Mouse (Mus musculus) limb, embryonic 12.5 days (tissue): ENCODE data around the gene Mcoln1. TPM values are rescaled to one million over a fixed set of nuclear protein-coding genes. Genes with fewer than 3 reads are reported as not detected.

Source experiments
- ATAC-seq: fragments of 200-750 bp; cut with Nextera tagmentation; 2 replicates; pipeline ENCODE4 v1.8.0; 2017; ENCODE audit warnings: low read depth, moderate TSS enrichment; ENCODE audit not compliant: insufficient number of reproducible peaks, insufficient read depth, low FRiP score, low TSS enrichment
- H3K27ac ChIP-seq: fragments of 300-500 bp; sonication (generic); 2 replicates; pipeline ENCODE4 v1.5.1; 2016; ENCODE audit warnings: mild to moderate bottlenecking, moderate library complexity
- H3K27me3 ChIP-seq: fragments of 300-500 bp; sonication (generic); 2 replicates; pipeline ENCODE4 v1.6.1; 2016; ENCODE audit warnings: mild to moderate bottlenecking, moderate library complexity
- H3K36me3 ChIP-seq: fragments of 300-500 bp; sonication (generic); 2 replicates; pipeline ENCODE4 v1.6.1; 2016; ENCODE audit warnings: mild to moderate bottlenecking, moderate library complexity
- H3K4me1 ChIP-seq: fragments of 300-500 bp; sonication (generic); replicated peaks from 2 replicates; pipeline ENCODE4 v1.6.1; 2016
- H3K4me2 ChIP-seq: fragments of 300-500 bp; sonication (generic); 2 replicates; pipeline ENCODE4 v1.6.1; 2016; ENCODE audit warnings: mild to moderate bottlenecking, moderate library complexity
- H3K4me3 ChIP-seq: fragments of 300-500 bp; sonication (generic); replicated peaks from 2 replicates; pipeline ENCODE4 v1.5.1; 2016; ENCODE audit warnings: mild to moderate bottlenecking
- H3K9ac ChIP-seq: fragments of 300-500 bp; sonication (generic); replicated peaks from 2 replicates; pipeline ENCODE4 v1.6.1; 2016; ENCODE audit warnings: mild to moderate bottlenecking, moderate library complexity
- H3K9me3 ChIP-seq: fragments of 300-500 bp; sonication (generic); 2 replicates; pipeline ENCODE4 v1.6.1; 2016; ENCODE audit warnings: mild to moderate bottlenecking, moderate library complexity
- WGBS: fragments of 180-500 bp; shearing (Covaris S2); methylation state at CpG from one replicate; pipeline ENCODE4 v1.1.7; 2016; 5-methylcytosine and 5-hydroxymethylcytosine counted together
- polyA plus RNA-seq: library from polyadenylated mRNA; unstranded; fragments of >200 nt; fragmentation: Nextera tagmentation; extraction: Ambion mirVana; gene quantifications from 2 replicates; pipeline ENCODE4 v1.2.1, GENCODE M21; 2016

Mcoln1 gene
- 52.9 and 59.4 TPM in 2 replicates for polyA plus RNA-seq

GRCm38 (mm10) chr8:3500235-3501090, at the start of gene Mcoln1:
Mcoln1 (plus strand) TSS chr8:3500457.
- under 1% methylated on average over 70 of the region's 70 CpGs for WGBS

DNA sequence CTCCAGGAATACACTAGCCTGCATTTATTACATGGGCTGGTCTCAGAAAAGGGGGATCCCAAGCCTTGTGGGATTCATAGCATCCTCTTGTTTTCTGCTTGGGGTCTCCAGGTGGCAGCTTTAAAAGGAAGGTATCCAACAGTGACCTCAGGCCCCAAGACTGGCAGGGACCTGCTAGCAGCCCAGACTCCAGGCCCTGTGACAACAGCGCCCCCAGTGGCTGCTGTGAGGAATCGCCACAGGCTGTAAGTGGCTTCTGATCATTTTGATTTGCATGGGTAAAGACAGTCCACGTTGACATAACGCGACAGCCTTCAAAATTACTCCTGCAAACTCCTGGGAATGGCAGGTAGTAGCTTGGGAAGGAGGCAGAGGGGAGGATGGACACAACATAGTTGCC, 49.6 kb upstream of the Mcoln1 start:
- no peak for ATAC-seq
- 36% methylated on average over 5 of the region's 5 CpGs for WGBS
- H3K27me3 ChIP-seq, result no peaks in the 10 kb centered on the region
- H3K9ac ChIP-seq, result no peak overlapping the region
- no peak overlapping the region for H3K4me3 ChIP-seq
- peaks cover 94% of the 10 kb centered on the region for H3K36me3 ChIP-seq
- no peaks in the 10 kb centered on the region for H3K9me3 ChIP-seq
- no peak overlapping the region for H3K4me2 ChIP-seq
- no peak overlapping the region for H3K27ac ChIP-seq
- no peaks in the 10 kb centered on the region for H3K4me1 ChIP-seq

More at GRCm38 (mm10) chr8:3500235-3501090, at the start of gene Mcoln1:
- peaks cover 11% of the 10 kb centered on the region for H3K4me1 ChIP-seq
- ATAC-seq, result peak; percentile 80
- H3K9me3 ChIP-seq, result peaks cover 12% of the 10 kb centered on the region
- peak within 1 kb of the TSS; percentile 77 for H3K4me3 ChIP-seq
- H3K27me3 ChIP-seq, result no peaks in the 10 kb centered on the region
- H3K36me3 ChIP-seq, result peaks cover 41% of the 10 kb centered on the region
- H3K9ac ChIP-seq, result peak within 1 kb of the TSS; percentile 80
- H3K4me2 ChIP-seq, result peak within 1 kb of the TSS; percentile 80
- peak within 1 kb of the TSS; percentile 94 for H3K27ac ChIP-seq

- H3K9ac ChIP-seq, result no peak overlapping the region
- H3K36me3 ChIP-seq, result peaks cover 98% of the 10 kb centered on the region
These were observed 48.3 kb upstream of the Mcoln1 start for GRCm38 (mm10) chr8:3451992-3452391.

DNA sequence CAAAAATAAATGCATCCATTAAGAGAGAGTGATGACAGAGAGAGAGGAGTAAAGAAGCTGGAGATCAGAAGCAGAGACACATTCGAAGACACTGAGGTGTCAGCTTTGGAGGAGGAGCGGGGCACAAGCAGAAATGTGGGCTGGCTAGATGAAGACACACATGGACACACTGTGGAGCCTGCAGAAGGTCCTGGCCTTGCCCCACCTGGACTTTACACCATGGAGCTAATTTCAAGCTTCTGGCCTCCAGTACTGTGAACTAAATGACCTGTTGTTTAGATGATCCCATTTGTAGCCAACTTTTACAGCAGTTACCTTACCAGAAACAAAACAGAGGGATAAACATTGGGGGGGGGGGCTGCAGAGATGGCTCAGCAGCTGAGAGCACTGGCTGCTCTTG, 37.0 kb upstream of the Mcoln1 start:
- 81% methylated on average over 2 of the region's 2 CpGs for WGBS
- H3K27ac ChIP-seq, result no peak overlapping the region
- no peak for ATAC-seq
- H3K36me3 ChIP-seq, result peaks cover 10% of the 10 kb centered on the region; the same call in 1 of the 2 replicates
- peaks cover 8% of the 10 kb centered on the region; the same call in 1 of the 2 replicates for H3K4me1 ChIP-seq
- H3K9me3 ChIP-seq, result no peaks in the 10 kb centered on the region
- H3K27me3 ChIP-seq, result no peaks in the 10 kb centered on the region
- no peak overlapping the region for H3K4me2 ChIP-seq
- H3K9ac ChIP-seq, result no peak overlapping the region
- no peak overlapping the region for H3K4me3 ChIP-seq

More at GRCm38 (mm10) chr8:3451992-3452391, 48.3 kb upstream of the Mcoln1 start:
- Histone ChIP-seq H3K4me3 (no peak overlapping the region), H3K27me3 (no peaks in the 10 kb centered on the region), H3K9me3 (no peaks in the 10 kb centered on the region), H3K27ac (no peak overlapping the region), H3K4me2 (no peak overlapping the region), H3K4me1 (no peaks in the 10 kb centered on the region)
- WGBS, result 96% methylated on average over 25 of the region's 25 CpGs
- ATAC-seq, result no peak

DNA sequence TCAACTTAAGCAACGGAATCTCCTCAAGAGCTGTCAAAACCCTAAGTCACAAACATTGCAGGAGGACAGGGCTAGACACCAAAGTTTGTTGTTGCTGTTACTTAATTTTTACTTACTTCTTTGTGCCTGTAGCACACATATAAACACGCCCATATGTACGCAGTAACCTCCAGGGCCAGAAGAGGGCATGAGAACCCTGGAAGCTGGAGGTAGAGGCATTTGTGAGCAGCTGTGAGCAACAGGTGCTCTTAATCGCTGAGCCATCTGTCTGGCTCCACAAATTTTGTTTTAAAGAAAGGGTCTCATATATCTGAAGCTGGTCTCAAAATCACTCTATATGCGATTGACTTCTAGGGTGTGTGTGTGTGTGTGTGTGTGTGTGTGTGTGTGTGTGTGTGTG, 35.9 kb upstream of the Mcoln1 start:
- H3K4me3 ChIP-seq, result no peak overlapping the region
- H3K4me2 ChIP-seq, result no peak overlapping the region
- peak; percentile 48; the same call in 1 of the 2 replicates for ATAC-seq
- H3K4me1 ChIP-seq, result peaks cover 8% of the 10 kb centered on the region; the same call in 1 of the 2 replicates
- no peaks in the 10 kb centered on the region for H3K27me3 ChIP-seq
- WGBS, result 49% methylated on average over 5 of the region's 5 CpGs
- H3K9me3 ChIP-seq, result no peaks in the 10 kb centered on the region
- no peak overlapping the region for H3K27ac ChIP-seq
- no peaks in the 10 kb centered on the region; the same call in 1 of the 2 replicates for H3K36me3 ChIP-seq
- H3K9ac ChIP-seq, result no peak overlapping the region

- ATAC-seq, result peak; percentile 81
- peaks cover 10% of the 10 kb centered on the region; the same call in 1 of the 2 replicates for H3K4me1 ChIP-seq
- no peaks in the 10 kb centered on the region for H3K36me3 ChIP-seq
- H3K27me3 ChIP-seq, result no peaks in the 10 kb centered on the region
- peak within 1 kb of the TSS; percentile 50 for H3K4me3 ChIP-seq
- no peaks in the 10 kb centered on the region for H3K9me3 ChIP-seq
- peak within 1 kb of the TSS; percentile 58 for H3K4me2 ChIP-seq
- peak within 1 kb of the TSS; percentile 69 for H3K9ac ChIP-seq
- WGBS, result 8% methylated on average over 32 of the region's 32 CpGs
- peak within 1 kb of the TSS; percentile 84 for H3K27ac ChIP-seq
These were observed 33.0 kb upstream of the Mcoln1 start, which contains the start of gene Pex11g for GRCm38 (mm10) chr8:3467006-3467885. Pex11g (minus strand) TSS chr8:3467680.

DNA sequence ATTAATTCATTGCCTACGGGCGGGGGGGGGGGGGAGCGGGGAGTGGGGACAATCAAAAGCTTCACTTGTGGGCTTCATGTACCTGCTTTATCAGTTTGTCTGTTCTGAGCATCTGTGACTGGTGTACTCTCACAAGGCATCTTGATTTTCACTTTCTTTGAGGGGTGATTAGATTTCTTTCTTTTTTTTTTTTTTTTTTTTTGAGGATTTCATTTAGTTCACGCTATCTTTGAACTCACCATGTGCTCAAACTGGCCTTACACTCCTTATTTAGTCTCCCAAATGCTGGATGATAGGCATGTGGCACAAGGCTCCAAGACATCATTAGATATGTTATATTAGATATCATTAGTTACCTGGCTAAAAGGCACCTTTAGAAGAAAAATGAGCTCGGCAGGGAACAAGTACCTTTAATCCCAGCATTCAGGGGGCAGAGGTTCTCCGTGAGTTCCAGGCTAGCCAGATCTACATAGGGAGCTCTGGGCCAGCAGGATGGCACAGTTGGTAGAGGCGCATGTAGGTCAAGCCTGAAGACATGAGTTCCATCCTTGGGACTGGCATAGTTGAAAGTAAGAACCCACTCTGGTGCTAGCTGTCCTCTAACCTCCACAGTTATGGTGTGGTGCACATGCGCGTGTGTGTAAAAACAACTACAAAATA, 32.2 kb upstream of the Mcoln1 start:
- Histone ChIP-seq H3K27me3 (no peaks in the 10 kb centered on the region), H3K9ac (peak overlapping the region; percentile 69), H3K27ac (peak overlapping the region; percentile 84), H3K4me1 (peaks cover 10% of the 10 kb centered on the region; the same call in 1 of the 2 replicates), H3K9me3 (no peaks in the 10 kb centered on the region), H3K4me2 (peak overlapping the region; percentile 58), H3K36me3 (no peaks in the 10 kb centered on the region), H3K4me3 (peak overlapping the region; percentile 50)
- ATAC-seq, result no peak
- WGBS, result 55% methylated on average over 9 of the region's 9 CpGs

DNA sequence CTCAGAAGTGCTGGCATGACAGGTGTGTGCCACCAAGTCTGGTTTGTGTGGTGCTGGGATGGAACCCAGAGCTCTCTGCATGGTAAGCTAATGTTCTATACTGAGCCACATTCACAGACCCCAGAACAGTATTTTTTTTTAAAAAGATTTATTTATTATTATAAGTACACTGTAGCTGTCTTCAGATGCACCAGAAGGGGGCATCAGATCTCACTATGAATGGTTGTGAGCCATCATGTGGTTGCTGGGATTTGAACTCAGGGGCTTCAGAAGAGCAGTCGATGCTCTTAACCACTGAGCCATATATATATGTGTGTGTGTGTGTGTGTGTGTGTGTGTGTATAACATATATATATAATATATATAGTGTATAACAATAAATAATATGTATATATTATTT, 31.4 kb upstream of the Mcoln1 start:
- peaks cover 10% of the 10 kb centered on the region; the same call in 1 of the 2 replicates for H3K4me1 ChIP-seq
- ATAC-seq, result no peak
- H3K9ac ChIP-seq, result no peak overlapping the region
- WGBS, result 83% methylated on average over 1 of the region's 1 CpGs
- no peaks in the 10 kb centered on the region for H3K36me3 ChIP-seq
- no peak overlapping the region for H3K4me3 ChIP-seq
- H3K27me3 ChIP-seq, result no peaks in the 10 kb centered on the region
- H3K9me3 ChIP-seq, result no peaks in the 10 kb centered on the region
- H3K4me2 ChIP-seq, result no peak overlapping the region
- no peak overlapping the region for H3K27ac ChIP-seq

- Histone ChIP-seq H3K4me3 (no peak within 1 kb of the TSS), H3K27ac (no peak within 1 kb of the TSS), H3K4me1 (peaks cover 10% of the 10 kb centered on the region; the same call in 1 of the 2 replicates), H3K36me3 (no peaks in the 10 kb centered on the region), H3K9me3 (no peaks in the 10 kb centered on the region), H3K9ac (no peak within 1 kb of the TSS), H3K27me3 (peaks cover 5% of the 10 kb centered on the region), H3K4me2 (no peak within 1 kb of the TSS)
- ATAC-seq, result no peak
These were observed 29.7 kb upstream of the Mcoln1 start, which contains the start of gene Tex45 for GRCm38 (mm10) chr8:3470562-3470961. Tex45 (plus strand) TSS chr8:3470862.

GRCm38 (mm10) chr8:3475715-3476429, 24.4 kb upstream of the Mcoln1 start:
- Histone ChIP-seq H3K27ac (no peak overlapping the region), H3K4me1 (0 out of 2 replicates have a peak, but pooled peaks cover 6% of the 10 kb centered on the region), H3K9me3 (no peaks in the 10 kb centered on the region), H3K4me2 (peak overlapping the region; percentile 53), H3K4me3 (peak overlapping the region; percentile 30), H3K9ac (peak overlapping the region; percentile 45), H3K36me3 (no peaks in the 10 kb centered on the region), H3K27me3 (peaks cover 27% of the 10 kb centered on the region)
- no peak for ATAC-seq
- 21% methylated on average over 37 of the region's 37 CpGs for WGBS
